Comparison of ENCODE assay signal across 8 mouse cellular contexts in genomic region chr4:155943534-155944249, GRCm38 (mm10). TPM values are rescaled to one million over a fixed set of nuclear protein-coding genes. Genes with fewer than 3 reads are reported as not detected.
DNase-seq lines count a peak whose midpoint lies in the region; ATAC-seq lines count a peak whose summit lies in the region.

Ube2j2 (plus strand) TSS chr4:155943831.

- ATAC-seq in hindbrain, embryonic 14.5 days (ENCODE audit: low FRiP score): peak; percentile 97

- peak within 1 kb of the TSS; percentile 94 for H3K4me3 ChIP-seq in hindbrain, embryonic 14.5 days (replicated peaks; ENCODE audit: low read length)

- H3K9ac ChIP-seq in hindbrain, embryonic 14.5 days: peak within 1 kb of the TSS; percentile 91

- no peaks in the 10 kb centered on the region for H3K27me3 ChIP-seq in hindbrain, embryonic 14.5 days (ENCODE audit: control insufficient read depth, insufficient read depth, low read length)

- H3K36me3 ChIP-seq in hindbrain, embryonic 14.5 days (replicated peaks; ENCODE audit: control insufficient read depth, insufficient read depth): peaks cover 22% of the 10 kb centered on the region

- peak; percentile 98 for DNase-seq in R1 (ENCODE audit: low read depth, low spot score)
- peak; percentile 97 to 100 for DNase-seq in cerebellum, postnatal 25 days
- peak; percentile 97 to 98 for DNase-seq in frontal cortex, postnatal 25 days (ENCODE audit: low spot score in 2 of 2)
- DNase-seq in hindbrain, embryonic 14.5 days (ENCODE audit: low spot score): peak; percentile 98
- peak; percentile 98 for DNase-seq in layer of hippocampus, postnatal 36 days
- peak; percentile 95 for DNase-seq in lung, postnatal 36 days
- peak; percentile 98 for DNase-seq in retina, postnatal 1 day
- DNase-seq in urinary bladder, adult 18-20 months (ENCODE audit: low spot score in 2 of 2): peak; percentile 96 to 100

- H3K4me2 ChIP-seq in hindbrain, embryonic 14.5 days (replicated peaks): peak within 1 kb of the TSS; percentile 98

- peaks cover 19% of the 10 kb centered on the region for H3K4me1 ChIP-seq in hindbrain, embryonic 14.5 days (replicated peaks; ENCODE audit: control insufficient read depth, insufficient read depth, low read length)

- H3K27ac ChIP-seq in hindbrain, embryonic 14.5 days: peak within 1 kb of the TSS; percentile 83

- WGBS in hindbrain, embryonic 14.5 days: under 1% methylated on average over 82 of the region's 85 CpGs

- H3K9me3 ChIP-seq in hindbrain, embryonic 14.5 days (ENCODE audit: control insufficient read depth, low read length): no peaks in the 10 kb centered on the region

RNA-seq across cellular contexts. Expression of gene Ube2j2, which starts in this region (rescaled TPM):
- polyA plus RNA-seq in hindbrain, embryonic 14.5 days (2014; fragmentation: Nextera tagmentation; extraction: Ambion mirVana): 120 and 125 TPM in 2 replicates
- total RNA-seq in layer of hippocampus, postnatal 36 days (2021): 10 to 100 TPM; 66.2 to 74.1 TPM

Comparison
In these comparisons a context has a peak if more than half of its experiments do, and no peak if none do; other contexts are left out.
1. Peak in every context shown above with its lines: DNase-seq, ATAC-seq, H3K4me3 ChIP-seq and H3K27ac ChIP-seq.